Mouse (Mus musculus): ENCODE measurements around the gene Fto. TPM values are rescaled to one million over a fixed set of nuclear protein-coding genes. Genes with fewer than 3 reads are reported as not detected.

The Fto gene
- polyA plus RNA-seq, 1 experiment from 2014 or later: 107 TPM

- no peak for ATAC-seq (ENCODE audit: insufficient number of reproducible peaks, insufficient read depth, low FRiP score, low TSS enrichment, low read depth)
Observed at GRCm38 (mm10) chr8:91611723-91612362, 298.5 kb downstream of the Fto start.

DNA sequence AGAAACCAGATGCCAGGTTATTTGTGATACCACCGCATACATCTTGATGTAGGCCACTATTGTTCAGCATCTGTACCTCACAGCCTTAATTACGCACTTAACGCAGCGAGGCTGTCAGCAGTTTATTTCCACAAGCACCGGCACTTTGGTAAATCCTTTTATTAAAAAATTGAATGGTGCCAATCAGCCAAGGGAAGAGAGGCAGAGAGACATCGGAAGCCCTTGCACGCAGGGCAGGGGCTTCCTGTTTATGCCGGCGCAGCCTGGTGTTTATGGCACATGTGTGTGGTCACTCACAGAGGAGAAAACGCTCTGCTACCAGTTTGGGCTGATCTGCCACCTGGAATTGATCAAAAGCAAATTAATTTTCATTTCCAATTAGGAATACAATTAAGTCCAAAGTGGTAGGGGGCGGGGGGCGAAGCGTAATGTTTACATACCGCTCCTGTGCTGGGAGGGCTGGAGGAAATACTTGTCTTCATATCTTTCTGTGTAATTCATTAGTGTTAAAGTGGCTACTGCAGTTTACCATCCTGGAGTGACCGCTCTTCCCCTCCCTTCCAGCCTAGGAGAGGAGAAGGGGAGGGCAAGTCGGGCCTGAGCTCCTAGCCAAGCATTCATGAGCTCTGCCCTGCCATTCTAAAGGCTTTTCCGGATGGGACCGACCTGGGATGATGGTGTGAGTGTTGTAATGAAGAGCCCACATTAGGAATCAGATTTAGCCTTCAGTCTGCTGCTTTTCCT is 299.2 kb downstream of the Fto start:
- Histone ChIP-seq H3K4me3 (no peak overlapping the region), H3K9ac (no peak overlapping the region), H3K4me2 (0 out of 2 replicates have a peak overlapping the region, but pooled peaks have one; percentile 28), H3K27ac (peak overlapping the region; percentile 33; the same call in 1 of the 2 replicates), H3K9me3 (no peaks in the 10 kb centered on the region), H3K4me1 (peaks cover 66% of the 10 kb centered on the region), H3K27me3 (peaks cover 50% of the 10 kb centered on the region), H3K36me3 (no peaks in the 10 kb centered on the region)
- 28% methylated on average over 18 of the region's 18 CpGs for WGBS
- no peak for ATAC-seq (ENCODE audit: insufficient number of reproducible peaks, insufficient read depth, low FRiP score, low TSS enrichment, low read depth)

More at GRCm38 (mm10) chr8:91611723-91612362, 298.5 kb downstream of the Fto start:
- Histone ChIP-seq H3K36me3 (no peaks in the 10 kb centered on the region), H3K27ac (no peak overlapping the region), H3K4me3 (no peak overlapping the region), H3K4me2 (peak overlapping the region; percentile 28; the same call in 1 of the 2 replicates), H3K9ac (no peak overlapping the region), H3K27me3 (peaks cover 51% of the 10 kb centered on the region), H3K4me1 (peaks cover 65% of the 10 kb centered on the region), H3K9me3 (no peaks in the 10 kb centered on the region)
- WGBS: 28% methylated on average over 14 of the region's 14 CpGs

- no peak overlapping the region for H3K9ac ChIP-seq
- 11% methylated on average over 9 of the region's 9 CpGs for WGBS
- no peak overlapping the region for H3K4me3 ChIP-seq
- H3K27me3 ChIP-seq: peaks cover 51% of the 10 kb centered on the region
- no peaks in the 10 kb centered on the region for H3K36me3 ChIP-seq
- no peaks in the 10 kb centered on the region for H3K9me3 ChIP-seq
- H3K27ac ChIP-seq: peak overlapping the region; percentile 7; the same call in 1 of the 2 replicates
- H3K4me1 ChIP-seq: peaks cover 76% of the 10 kb centered on the region
- H3K4me2 ChIP-seq: no peak overlapping the region
- ATAC-seq (ENCODE audit: insufficient number of reproducible peaks, insufficient read depth, low FRiP score, low TSS enrichment, low read depth): no peak
Observed at GRCm38 (mm10) chr8:91613603-91614002, 300.3 kb downstream of the Fto start.

- Histone ChIP-seq H3K4me3 (no peak overlapping the region), H3K4me1 (peaks cover 79% of the 10 kb centered on the region), H3K4me2 (no peak overlapping the region), H3K27ac (no peak overlapping the region), H3K36me3 (no peaks in the 10 kb centered on the region), H3K9ac (no peak overlapping the region), H3K27me3 (peaks cover 45% of the 10 kb centered on the region), H3K9me3 (no peaks in the 10 kb centered on the region)
- no peak for ATAC-seq (ENCODE audit: insufficient number of reproducible peaks, insufficient read depth, low FRiP score, low TSS enrichment, low read depth)
- 36% methylated on average over 8 of the region's 8 CpGs for WGBS
Observed at GRCm38 (mm10) chr8:91615196-91615595, 301.9 kb downstream of the Fto start.

DNA sequence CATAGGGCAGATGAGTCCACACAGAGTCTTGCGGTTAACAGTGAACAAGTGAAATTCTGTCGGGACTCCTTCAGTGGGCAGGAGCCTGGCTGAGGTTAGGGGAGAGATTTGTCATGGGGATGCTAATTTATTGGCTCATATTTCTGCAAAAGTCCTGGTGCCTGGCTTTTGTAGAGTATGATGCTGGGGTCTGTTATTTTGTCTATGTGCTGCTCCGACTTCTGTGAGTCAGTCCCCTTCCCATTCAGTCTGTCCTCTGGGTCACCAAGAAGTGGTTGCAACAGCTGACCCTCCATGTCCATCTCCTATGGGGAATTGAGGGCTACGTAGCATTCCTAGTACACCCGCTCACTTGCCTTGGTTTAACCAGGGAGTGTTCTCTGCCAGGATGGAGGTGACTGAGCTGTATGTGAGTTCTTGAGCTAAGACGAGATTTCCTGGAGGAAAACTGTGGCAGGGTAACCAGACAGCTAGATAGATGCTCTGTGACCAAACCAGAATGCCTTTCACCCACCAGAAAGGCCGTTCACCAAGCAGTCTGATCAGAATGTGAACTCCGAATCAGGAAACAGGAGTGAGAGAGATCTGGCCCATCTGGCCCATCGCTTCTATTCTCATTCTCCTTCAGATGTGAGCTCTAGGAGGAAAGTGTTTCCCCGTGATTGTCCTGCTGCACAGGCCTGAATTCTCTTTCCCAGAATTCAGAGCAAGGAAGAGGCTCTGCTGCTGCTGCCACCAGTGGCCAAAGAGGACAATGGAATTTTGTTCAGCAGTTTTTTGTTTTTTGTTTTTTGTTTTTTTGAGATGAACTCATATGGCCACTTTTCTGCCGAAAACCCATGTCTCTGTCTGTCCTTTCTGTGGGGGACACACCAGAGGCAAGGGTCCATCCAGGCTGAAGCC is 302.7 kb downstream of the Fto start:
- no peak for ATAC-seq (ENCODE audit: insufficient number of reproducible peaks, insufficient read depth, low FRiP score, low TSS enrichment, low read depth)
- H3K4me1 ChIP-seq: peaks cover 74% of the 10 kb centered on the region

GRCm38 (mm10) chr8:91617772-91618171 is 304.4 kb downstream of the Fto start:
- peaks cover 56% of the 10 kb centered on the region for H3K4me1 ChIP-seq
- H3K27me3 ChIP-seq: peaks cover 38% of the 10 kb centered on the region
- H3K27ac ChIP-seq: no peak overlapping the region
- no peak overlapping the region for H3K4me2 ChIP-seq
- H3K9me3 ChIP-seq: no peaks in the 10 kb centered on the region
- 65% methylated on average over 5 of the region's 5 CpGs for WGBS
- no peak overlapping the region for H3K9ac ChIP-seq
- H3K36me3 ChIP-seq: no peaks in the 10 kb centered on the region
- no peak overlapping the region for H3K4me3 ChIP-seq
- ATAC-seq (ENCODE audit: insufficient number of reproducible peaks, insufficient read depth, low FRiP score, low TSS enrichment, low read depth): no peak

More for the DNA sequence above, 302.7 kb downstream of the Fto start:
- H3K36me3 ChIP-seq: no peaks in the 10 kb centered on the region
- H3K27me3 ChIP-seq: peaks cover 43% of the 10 kb centered on the region
- H3K4me2 ChIP-seq: no peak overlapping the region
- no peaks in the 10 kb centered on the region for H3K9me3 ChIP-seq
- no peak overlapping the region for H3K27ac ChIP-seq
- no peak overlapping the region for H3K4me3 ChIP-seq
- H3K9ac ChIP-seq: no peak overlapping the region
- WGBS: 65% methylated on average over 11 of the region's 11 CpGs

- WGBS: 70% methylated on average over 12 of the region's 12 CpGs
- H3K27me3 ChIP-seq: peaks cover 32% of the 10 kb centered on the region
- peaks cover 27% of the 10 kb centered on the region for H3K4me1 ChIP-seq
- no peak overlapping the region for H3K9ac ChIP-seq
- H3K27ac ChIP-seq: no peak overlapping the region
- no peaks in the 10 kb centered on the region for H3K36me3 ChIP-seq
- no peak overlapping the region for H3K4me2 ChIP-seq
- no peak overlapping the region for H3K4me3 ChIP-seq
- no peak for ATAC-seq (ENCODE audit: insufficient number of reproducible peaks, insufficient read depth, low FRiP score, low TSS enrichment, low read depth)
- H3K9me3 ChIP-seq: no peaks in the 10 kb centered on the region
Observed at GRCm38 (mm10) chr8:91622757-91623156, 309.4 kb downstream of the Fto start.

GRCm38 (mm10) chr8:91625686-91626558 is 312.6 kb downstream of the Fto start:
- Histone ChIP-seq H3K27ac (no peak overlapping the region), H3K27me3 (peaks cover 47% of the 10 kb centered on the region), H3K4me3 (no peak overlapping the region), H3K36me3 (no peaks in the 10 kb centered on the region), H3K4me1 (peaks cover 31% of the 10 kb centered on the region), H3K9ac (no peak overlapping the region), H3K9me3 (no peaks in the 10 kb centered on the region), H3K4me2 (no peak overlapping the region)
- no peak for ATAC-seq (ENCODE audit: insufficient number of reproducible peaks, insufficient read depth, low FRiP score, low TSS enrichment, low read depth)
- WGBS: 39% methylated on average over 18 of the region's 18 CpGs

GRCm38 (mm10) chr8:91629594-91629993 is 316.3 kb downstream of the Fto start:
- Histone ChIP-seq H3K9me3 (no peaks in the 10 kb centered on the region), H3K4me3 (no peak overlapping the region), H3K4me2 (peak overlapping the region; percentile 22; the same call in 1 of the 2 replicates), H3K4me1 (peaks cover 31% of the 10 kb centered on the region), H3K9ac (no peak overlapping the region), H3K27me3 (peaks cover 44% of the 10 kb centered on the region), H3K27ac (no peak overlapping the region), H3K36me3 (no peaks in the 10 kb centered on the region)
- no peak for ATAC-seq (ENCODE audit: insufficient number of reproducible peaks, insufficient read depth, low FRiP score, low TSS enrichment, low read depth)
- 22% methylated on average over 14 of the region's 14 CpGs for WGBS

DNA sequence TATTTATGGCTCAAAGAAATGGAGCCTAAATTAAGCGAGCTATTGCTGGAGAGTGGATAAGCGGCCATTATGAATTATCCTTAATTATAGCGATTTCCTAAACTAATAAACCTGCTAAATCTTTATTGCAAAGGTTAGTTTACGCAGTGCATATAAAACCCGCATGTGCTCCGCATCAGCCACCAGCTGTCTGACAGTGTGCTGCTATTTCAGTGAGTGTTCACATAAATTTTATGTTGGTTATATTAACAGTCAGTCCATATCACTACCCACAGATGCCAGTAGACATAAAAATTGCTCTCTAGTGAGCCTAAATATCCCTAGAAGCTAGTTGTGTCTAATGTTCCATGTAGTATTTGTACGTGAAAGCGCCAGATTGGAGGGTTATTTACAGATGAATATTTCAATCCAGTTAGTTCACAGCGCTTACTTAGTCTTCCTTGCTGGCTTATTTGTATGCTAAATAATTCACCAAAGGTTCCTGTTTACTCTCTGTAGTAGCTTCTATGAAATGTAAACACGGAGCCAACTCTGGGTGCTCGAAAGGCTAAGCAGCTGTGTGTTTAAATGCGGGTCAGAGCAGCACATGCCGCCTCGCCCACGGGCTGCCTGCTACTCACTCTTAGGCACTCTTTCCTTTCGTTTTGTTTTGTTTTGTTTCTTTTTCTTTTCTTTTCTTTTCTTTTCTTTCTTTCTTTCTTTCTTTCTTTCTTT is 317.2 kb downstream of the Fto start:
- Histone ChIP-seq H3K4me1 (peaks cover 25% of the 10 kb centered on the region), H3K9ac (no peak overlapping the region), H3K9me3 (no peaks in the 10 kb centered on the region), H3K27me3 (peaks cover 39% of the 10 kb centered on the region), H3K36me3 (peaks cover 4% of the 10 kb centered on the region; the same call in 1 of the 2 replicates), H3K4me2 (no peak overlapping the region), H3K4me3 (no peak overlapping the region), H3K27ac (no peak overlapping the region)
- 58% methylated on average over 16 of the region's 16 CpGs for WGBS
- no peak for ATAC-seq (ENCODE audit: insufficient number of reproducible peaks, insufficient read depth, low FRiP score, low TSS enrichment, low read depth)
